Mouse (Mus musculus): ENCODE measurements around the gene Nptxr. TPM values are rescaled to one million over a fixed set of nuclear protein-coding genes. Genes with fewer than 3 reads are reported as not detected.

Nptxr gene
- polyA plus RNA-seq, 1 experiment: 0.60 TPM

GRCm38 (mm10) chr15:79801646-79802045 is 2.9 kb downstream of the Nptxr start:
- WGBS: 62% methylated on average over 2 of the region's 2 CpGs
- TF ChIP-seq POLR2A (IDR thresholded peaks at IDR 0.05; ENCODE audit: borderline replicate concordance, control insufficient read depth, low read depth, low read length): no peak
- TF ChIP-seq CTCF (IDR thresholded peaks at IDR 0.05; ENCODE audit: control insufficient read depth, insufficient read depth, low read length): no peak
- no peak overlapping the region for H3K4me3 ChIP-seq (replicated peaks; ENCODE audit: control insufficient read depth, low read depth, low read length)
- no peak overlapping the region for H3K27ac ChIP-seq (ENCODE audit: control insufficient read depth, insufficient read depth, low read depth, low read length, poor library complexity)
- no peaks in the 10 kb centered on the region for H3K4me1 ChIP-seq (ENCODE audit: control insufficient read depth, insufficient read depth, low read length)

DNA sequence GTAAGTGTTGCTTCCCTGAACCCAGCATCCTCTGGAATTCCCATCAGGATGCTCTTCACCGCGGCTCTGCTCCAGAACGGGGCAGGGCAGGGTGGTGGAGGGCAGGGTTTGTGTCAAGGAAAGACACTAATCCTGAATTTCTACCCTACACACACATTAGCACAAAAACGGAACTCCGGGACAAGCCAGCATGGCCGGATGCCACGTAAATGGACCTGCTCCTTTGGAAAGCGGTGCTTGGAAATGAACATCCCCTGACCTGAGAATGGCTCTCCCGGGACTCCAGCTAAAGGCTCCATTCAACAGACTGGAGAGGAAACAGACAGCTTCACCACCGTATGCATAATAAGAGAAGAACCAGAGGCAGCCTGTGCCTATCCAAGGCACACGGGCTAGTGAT is 3.9 kb downstream of the Nptxr start:
- WGBS: 80% methylated on average over 11 of the region's 11 CpGs

GRCm38 (mm10) chr15:79798591-79798990 is 6.0 kb downstream of the Nptxr start:
- TF ChIP-seq CTCF (IDR thresholded peaks at IDR 0.05; ENCODE audit: control insufficient read depth, insufficient read depth, low read length) (no peak), POLR2A (IDR thresholded peaks at IDR 0.05; ENCODE audit: borderline replicate concordance, control insufficient read depth, low read depth, low read length) (no peak)
- H3K4me3 ChIP-seq (replicated peaks; ENCODE audit: control insufficient read depth, low read depth, low read length): no peak overlapping the region
- no peak overlapping the region for H3K27ac ChIP-seq (ENCODE audit: control insufficient read depth, insufficient read depth, low read depth, low read length, poor library complexity)
- 86% methylated on average over 10 of the region's 10 CpGs for WGBS
- H3K4me1 ChIP-seq (ENCODE audit: control insufficient read depth, insufficient read depth, low read length): no peaks in the 10 kb centered on the region

More for the DNA sequence above, 3.9 kb downstream of the Nptxr start:
- Histone ChIP-seq H3K4me1 (ENCODE audit: control insufficient read depth, insufficient read depth, low read length) (no peaks in the 10 kb centered on the region), H3K27ac (ENCODE audit: control insufficient read depth, insufficient read depth, low read depth, low read length, poor library complexity) (no peak overlapping the region), H3K4me3 (replicated peaks; ENCODE audit: control insufficient read depth, low read depth, low read length) (no peak overlapping the region)
- TF ChIP-seq CTCF (IDR thresholded peaks at IDR 0.05; ENCODE audit: control insufficient read depth, insufficient read depth, low read length) (no peak), POLR2A (IDR thresholded peaks at IDR 0.05; ENCODE audit: borderline replicate concordance, control insufficient read depth, low read depth, low read length) (no peak)

DNA sequence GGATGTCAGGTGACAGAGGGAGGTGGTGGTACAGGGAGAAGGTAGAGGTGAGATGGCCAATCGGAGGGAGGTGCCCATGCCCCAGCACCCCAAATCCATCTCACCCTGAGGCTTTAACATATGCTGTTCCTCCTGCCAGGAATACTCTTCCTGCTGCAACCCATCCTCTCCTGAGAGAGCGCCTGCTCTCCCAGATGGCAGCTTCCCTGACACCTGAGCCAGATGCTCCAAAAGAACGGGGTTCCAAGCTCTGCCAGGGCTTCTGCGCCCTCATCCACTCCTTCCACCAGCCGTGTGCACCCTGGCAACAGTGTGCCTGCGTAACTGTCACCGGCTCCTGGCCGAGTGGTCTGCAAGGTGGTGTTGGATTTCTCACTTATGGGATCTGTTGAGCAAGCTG is 6.9 kb downstream of the Nptxr start:
- TF ChIP-seq POLR2A (IDR thresholded peaks at IDR 0.05; ENCODE audit: borderline replicate concordance, control insufficient read depth, low read depth, low read length) (no peak), CTCF (IDR thresholded peaks at IDR 0.05; ENCODE audit: control insufficient read depth, insufficient read depth, low read length) (no peak)
- H3K4me3 ChIP-seq (replicated peaks; ENCODE audit: control insufficient read depth, low read depth, low read length): no peak overlapping the region
- no peaks in the 10 kb centered on the region for H3K4me1 ChIP-seq (ENCODE audit: control insufficient read depth, insufficient read depth, low read length)
- no peak overlapping the region for H3K27ac ChIP-seq (ENCODE audit: control insufficient read depth, insufficient read depth, low read depth, low read length, poor library complexity)
- 82% methylated on average over 8 of the region's 8 CpGs for WGBS

DNA sequence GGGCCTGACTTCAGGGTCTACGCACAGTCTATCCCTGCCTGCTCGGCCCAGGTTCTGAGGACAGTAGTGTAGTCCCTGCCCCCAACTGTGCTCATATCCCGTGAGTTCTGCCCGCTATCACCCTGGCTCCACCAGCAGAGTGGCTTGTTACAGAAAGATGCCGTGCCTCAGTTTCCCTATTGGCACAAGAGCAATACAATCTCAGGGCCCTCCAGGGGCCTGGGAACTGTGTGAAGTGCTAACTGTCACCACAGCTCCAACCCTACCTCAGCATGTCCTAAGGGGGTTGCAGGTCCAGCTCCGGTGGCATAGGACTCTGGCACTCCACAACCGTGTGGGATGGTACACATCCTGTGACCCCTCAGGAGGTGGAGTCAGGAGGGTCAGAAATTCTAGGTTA is 7.5 kb downstream of the Nptxr start:
- WGBS: 82% methylated on average over 7 of the region's 7 CpGs
- no peak for TF ChIP-seq POLR2A (IDR thresholded peaks at IDR 0.05; ENCODE audit: borderline replicate concordance, control insufficient read depth, low read depth, low read length)
- no peak for TF ChIP-seq CTCF (IDR thresholded peaks at IDR 0.05; ENCODE audit: control insufficient read depth, insufficient read depth, low read length)

DNA sequence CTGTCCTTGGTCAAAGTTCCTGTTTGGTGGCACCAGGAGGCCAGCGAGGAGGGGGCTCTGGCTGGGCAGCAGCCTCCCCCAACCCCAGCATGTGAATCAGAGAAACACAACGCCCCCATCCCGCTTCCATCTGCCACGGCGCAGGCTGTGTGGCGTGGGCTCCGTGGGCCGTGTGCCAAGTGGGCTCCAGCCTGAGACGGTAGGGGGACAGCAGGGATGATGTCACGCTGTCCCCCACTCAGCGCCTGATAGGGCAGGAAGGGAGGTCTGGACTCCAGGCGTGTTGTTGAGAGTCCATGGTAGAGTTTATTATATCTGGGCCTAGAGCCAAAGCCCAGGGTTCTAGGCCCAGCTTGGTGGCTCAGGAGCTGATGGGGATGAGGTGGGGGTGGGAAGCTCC is 8.3 kb downstream of the Nptxr start:
- WGBS: 83% methylated on average over 12 of the region's 12 CpGs
- Histone ChIP-seq H3K4me1 (ENCODE audit: control insufficient read depth, insufficient read depth, low read length) (no peaks in the 10 kb centered on the region), H3K4me3 (replicated peaks; ENCODE audit: control insufficient read depth, low read depth, low read length) (no peak overlapping the region), H3K27ac (ENCODE audit: control insufficient read depth, insufficient read depth, low read depth, low read length, poor library complexity) (no peak overlapping the region)
- no peak for TF ChIP-seq CTCF (IDR thresholded peaks at IDR 0.05; ENCODE audit: control insufficient read depth, insufficient read depth, low read length)

More for the DNA sequence above, 7.5 kb downstream of the Nptxr start:
- no peak overlapping the region for H3K27ac ChIP-seq (ENCODE audit: control insufficient read depth, insufficient read depth, low read depth, low read length, poor library complexity)
- no peak overlapping the region for H3K4me3 ChIP-seq (replicated peaks; ENCODE audit: control insufficient read depth, low read depth, low read length)
- no peaks in the 10 kb centered on the region for H3K4me1 ChIP-seq (ENCODE audit: control insufficient read depth, insufficient read depth, low read length)

- no peak overlapping the region for H3K4me3 ChIP-seq (replicated peaks; ENCODE audit: control insufficient read depth, low read depth, low read length)
- H3K4me1 ChIP-seq (ENCODE audit: control insufficient read depth, insufficient read depth, low read length): no peaks in the 10 kb centered on the region
- 22% methylated on average over 20 of the region's 20 CpGs for WGBS
- H3K27ac ChIP-seq (ENCODE audit: control insufficient read depth, insufficient read depth, low read depth, low read length, poor library complexity): no peak overlapping the region
- TF ChIP-seq POLR2A (IDR thresholded peaks at IDR 0.05; ENCODE audit: borderline replicate concordance, control insufficient read depth, low read depth, low read length): no peak
- no peak for TF ChIP-seq CTCF (IDR thresholded peaks at IDR 0.05; ENCODE audit: control insufficient read depth, insufficient read depth, low read length)
Measured at GRCm38 (mm10) chr15:79794173-79794572, 10.4 kb downstream of the Nptxr start.

DNA sequence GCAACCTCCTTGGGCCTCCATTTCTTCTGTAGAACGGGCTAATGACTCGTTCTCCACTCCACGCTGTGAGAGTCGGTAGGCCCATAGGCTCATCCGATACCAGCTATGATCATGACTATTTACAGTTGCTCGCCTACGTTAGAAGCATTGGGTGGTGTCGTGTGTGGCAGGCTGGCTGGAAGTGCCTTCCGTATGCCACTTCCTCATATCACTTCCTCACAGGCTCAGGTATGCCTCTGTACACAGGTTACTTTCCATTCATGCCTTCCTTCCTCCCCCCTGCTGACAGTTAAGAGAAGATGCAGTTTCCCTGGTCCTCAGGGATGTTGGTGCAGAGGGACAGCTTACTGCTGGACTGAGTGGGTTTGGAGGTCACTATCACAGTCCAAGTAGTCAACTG is 11.5 kb downstream of the Nptxr start:
- Histone ChIP-seq H3K27ac (ENCODE audit: control insufficient read depth, insufficient read depth, low read depth, low read length, poor library complexity) (no peak overlapping the region), H3K4me1 (ENCODE audit: control insufficient read depth, insufficient read depth, low read length) (no peaks in the 10 kb centered on the region), H3K4me3 (replicated peaks; ENCODE audit: control insufficient read depth, low read depth, low read length) (no peak overlapping the region)
- TF ChIP-seq CTCF (IDR thresholded peaks at IDR 0.05; ENCODE audit: control insufficient read depth, insufficient read depth, low read length) (no peak), POLR2A (IDR thresholded peaks at IDR 0.05; ENCODE audit: borderline replicate concordance, control insufficient read depth, low read depth, low read length) (no peak)
- 58% methylated on average over 9 of the region's 9 CpGs for WGBS

- Histone ChIP-seq H3K27ac (ENCODE audit: control insufficient read depth, insufficient read depth, low read depth, low read length, poor library complexity) (no peak overlapping the region), H3K4me3 (replicated peaks; ENCODE audit: control insufficient read depth, low read depth, low read length) (no peak overlapping the region), H3K4me1 (ENCODE audit: control insufficient read depth, insufficient read depth, low read length) (no peaks in the 10 kb centered on the region)
- TF ChIP-seq CTCF (IDR thresholded peaks at IDR 0.05; ENCODE audit: control insufficient read depth, insufficient read depth, low read length) (no peak), POLR2A (IDR thresholded peaks at IDR 0.05; ENCODE audit: borderline replicate concordance, control insufficient read depth, low read depth, low read length) (no peak)
- 45% methylated on average over 19 of the region's 19 CpGs for WGBS
Measured at GRCm38 (mm10) chr15:79792455-79792854, 12.1 kb downstream of the Nptxr start.

All from bone marrow, adult 2 months (tissue).